Mouse (Mus musculus): Measurements from ENCODE around the gene Atp8a2.

DNA sequence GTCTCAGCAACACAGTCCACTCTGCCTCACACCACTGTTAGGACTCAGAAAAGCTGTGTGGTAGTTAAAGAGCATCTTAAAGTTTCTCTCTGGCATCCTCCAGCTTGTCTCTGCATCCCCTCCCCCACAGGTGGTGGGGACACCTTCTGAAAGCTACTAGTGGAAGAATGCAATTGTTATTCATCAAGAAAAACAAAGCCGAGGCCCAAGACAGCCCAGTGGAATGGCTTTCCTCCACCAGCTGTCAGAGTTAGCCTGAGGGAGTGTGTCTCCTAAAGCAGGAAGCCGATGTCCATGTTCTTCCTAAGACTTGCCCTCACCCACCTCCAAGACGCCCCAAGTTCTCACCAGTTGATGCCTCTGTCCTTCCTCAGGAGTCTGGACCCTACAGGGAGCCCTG, 48.1 kb downstream of the Atp8a2 start:
- TF ChIP-seq CTCF (conservative IDR thresholded peaks at IDR 0.05; ENCODE audit: insufficient read depth, insufficient read length, low read depth, low read length): no peak
- no peak for TF ChIP-seq POLR2A (IDR thresholded peaks at IDR 0.05; ENCODE audit: low read depth, low read length)

Data from kidney, adult 2 months (tissue).